Mouse (Mus musculus) heart, adult 9 months (tissue): ENCODE measurements at regions not wholly inside any gene's neighbourhood (a gene's known extent, or its start where the extent isn't known, plus 50 kb on each side); places are given as distances from the start of the nearest gene placed in this dataset.
A peak's percentile ranks its signal among the peaks of the same experiment; 100 is the strongest.

Experiments used
- DNase-seq, 2 experiments: peaks; one replicate each; pipeline ENCODE4 v3.0.0; 2022; ENCODE audit warnings: low spot score in 2 of 2

DNA sequence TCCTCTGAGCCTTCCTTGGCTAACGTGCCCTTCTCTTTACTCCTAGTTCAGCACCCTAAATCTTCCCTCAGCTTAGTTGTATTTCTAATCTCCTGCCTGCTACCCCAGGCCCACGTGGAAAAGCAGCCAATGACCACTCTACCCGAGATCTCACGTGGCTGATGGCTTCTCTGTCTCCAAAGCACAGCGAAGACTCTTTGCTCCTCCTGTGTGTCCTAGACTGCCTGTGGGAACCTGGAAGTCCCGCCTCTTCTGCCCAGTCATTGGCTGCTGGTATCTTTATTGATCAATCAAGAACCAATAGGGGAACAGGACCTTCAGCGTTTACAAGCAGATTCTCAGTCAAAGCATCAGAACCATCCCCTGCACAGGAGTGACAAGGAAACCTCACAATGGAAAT is 54.8 kb downstream of the Gm19935 start:
- DNase-seq: no peak

DNA sequence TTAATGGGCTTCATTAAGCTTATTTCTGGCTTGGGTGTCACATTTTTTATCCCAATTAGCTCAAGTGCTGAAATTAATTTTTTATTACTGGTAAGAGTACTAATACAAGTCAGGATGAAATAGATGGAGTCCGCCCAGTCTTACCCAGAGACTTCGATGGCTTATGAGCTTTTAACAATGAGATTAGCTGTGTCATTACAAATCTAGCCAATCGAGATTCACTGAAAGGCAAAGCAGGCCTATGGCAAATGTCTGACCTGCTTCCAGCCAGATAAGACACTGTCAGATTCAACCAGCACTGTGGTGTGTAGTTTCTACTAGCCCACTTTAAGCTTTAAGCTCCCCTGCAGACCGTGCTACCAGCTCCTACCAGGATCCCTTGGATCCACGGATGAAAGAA is 55.2 kb downstream of the Gm19935 start:
- no peak for DNase-seq

DNA sequence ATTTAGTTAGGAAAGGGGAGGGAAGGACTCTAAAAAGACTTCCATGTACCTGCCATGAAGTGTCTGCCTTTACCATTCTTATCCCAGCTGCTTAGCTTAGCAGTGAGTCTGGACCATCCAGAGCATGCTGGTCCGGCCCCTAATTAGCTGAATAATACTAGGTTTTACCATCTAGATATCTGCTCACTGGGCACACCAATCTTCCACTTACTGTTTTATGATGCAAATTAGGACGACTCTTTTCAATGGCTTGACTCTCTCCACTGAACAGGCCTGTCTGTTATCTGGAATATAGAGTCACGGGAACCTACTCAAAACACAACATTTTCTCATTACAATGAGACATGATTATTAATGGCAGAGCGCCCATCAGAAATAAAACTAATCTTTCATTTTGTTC is 55.7 kb downstream of the Gm19935 start:
- no peak for DNase-seq

DNA sequence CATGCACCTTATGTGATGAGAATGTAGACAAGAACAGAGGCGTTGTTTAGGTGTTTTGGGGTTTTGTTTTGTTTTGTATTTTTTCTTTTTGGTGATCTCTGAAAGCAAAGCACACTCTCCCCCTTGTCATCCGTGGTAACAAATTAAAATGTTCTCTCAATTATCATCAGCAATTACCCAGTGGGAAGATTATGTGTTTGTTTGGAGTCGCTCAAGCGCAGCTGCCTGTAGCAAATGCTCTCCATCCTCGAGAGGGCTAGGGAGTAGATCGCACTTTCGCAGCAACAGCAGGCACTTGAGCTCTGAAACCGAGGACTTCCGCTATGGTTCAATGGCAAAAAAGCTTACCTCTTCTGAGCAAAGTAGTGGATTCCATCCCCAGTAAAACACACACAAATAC is 57.7 kb downstream of the Gm19935 start:
- no peak for DNase-seq

DNA sequence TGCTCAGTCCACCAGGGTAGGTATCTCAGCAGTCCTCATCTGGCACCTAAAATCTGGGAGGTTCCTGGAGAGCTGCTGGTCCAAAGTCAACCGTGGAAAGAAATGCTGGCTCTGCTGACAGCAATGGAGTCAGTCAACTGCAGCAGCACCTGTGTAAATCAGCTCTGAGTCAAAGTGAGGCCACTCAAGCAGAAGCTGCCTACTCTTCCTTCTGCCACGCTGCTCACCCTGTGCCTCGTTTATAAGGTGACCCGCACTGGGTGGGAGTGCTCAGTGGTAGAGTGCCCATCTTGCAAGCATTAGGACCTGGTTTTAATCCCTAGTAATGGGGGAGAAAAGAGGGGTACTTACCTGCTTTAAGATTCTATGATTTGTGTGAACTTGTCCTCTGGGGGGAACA is 62.2 kb downstream of the Gm19935 start:
- DNase-seq: no peak

DNA sequence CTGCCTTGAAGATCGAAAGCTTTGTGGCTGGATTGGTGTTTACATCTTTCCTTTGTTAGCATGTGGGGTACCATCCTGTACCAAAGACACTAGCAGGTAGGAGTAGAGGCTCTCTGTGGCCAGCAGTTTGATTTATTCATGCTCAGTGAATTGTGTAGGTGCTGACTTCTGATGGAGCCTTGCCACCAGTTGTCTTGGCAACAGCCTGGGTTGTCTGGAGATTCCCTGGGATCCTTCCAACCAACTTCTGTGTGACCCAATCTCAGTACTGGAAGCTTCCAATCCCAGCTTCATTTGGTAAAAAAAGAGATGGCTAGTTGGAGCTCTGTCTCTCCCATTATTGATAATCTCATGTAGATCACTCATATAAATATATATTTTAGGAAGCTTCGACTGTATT is 73.6 kb downstream of the Gm19935 start:
- no peak for DNase-seq

DNA sequence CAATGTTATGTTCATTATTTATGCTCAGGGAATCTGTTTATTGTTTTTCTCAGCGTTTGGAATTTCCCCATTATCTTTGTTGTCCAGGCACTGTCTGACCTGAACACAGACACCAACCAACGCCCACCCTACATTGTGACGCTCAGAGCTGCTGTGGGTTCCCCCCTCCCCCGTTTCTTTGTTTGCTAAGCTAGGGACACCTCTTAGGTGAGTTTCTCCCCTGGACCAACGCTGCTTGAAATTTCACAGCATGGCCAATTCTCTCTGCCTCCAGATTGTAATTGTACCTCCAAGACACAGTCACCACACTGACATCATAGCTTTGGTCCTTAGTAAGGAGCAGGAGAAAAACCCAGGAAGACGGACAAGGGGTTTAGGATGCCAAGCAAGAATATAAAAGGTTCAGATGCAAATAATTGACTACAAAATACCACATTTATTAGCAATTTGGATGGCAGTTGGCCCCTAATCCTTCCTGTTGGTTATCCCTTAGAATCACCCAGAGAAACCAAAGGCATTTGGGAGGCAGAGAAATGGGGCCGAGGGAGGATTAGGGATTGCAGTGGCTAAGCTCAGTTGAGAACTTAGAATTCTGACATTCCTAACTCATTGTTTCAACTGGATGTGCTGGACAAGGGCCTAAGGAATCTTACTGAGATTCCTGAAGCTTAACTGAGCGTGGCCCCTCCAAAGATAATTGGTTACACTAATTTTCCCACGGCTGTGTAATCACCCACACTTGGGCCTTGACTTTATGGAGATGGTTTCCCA is 76.0 kb downstream of the Gm19935 start:
- DNase-seq: no peak

DNA sequence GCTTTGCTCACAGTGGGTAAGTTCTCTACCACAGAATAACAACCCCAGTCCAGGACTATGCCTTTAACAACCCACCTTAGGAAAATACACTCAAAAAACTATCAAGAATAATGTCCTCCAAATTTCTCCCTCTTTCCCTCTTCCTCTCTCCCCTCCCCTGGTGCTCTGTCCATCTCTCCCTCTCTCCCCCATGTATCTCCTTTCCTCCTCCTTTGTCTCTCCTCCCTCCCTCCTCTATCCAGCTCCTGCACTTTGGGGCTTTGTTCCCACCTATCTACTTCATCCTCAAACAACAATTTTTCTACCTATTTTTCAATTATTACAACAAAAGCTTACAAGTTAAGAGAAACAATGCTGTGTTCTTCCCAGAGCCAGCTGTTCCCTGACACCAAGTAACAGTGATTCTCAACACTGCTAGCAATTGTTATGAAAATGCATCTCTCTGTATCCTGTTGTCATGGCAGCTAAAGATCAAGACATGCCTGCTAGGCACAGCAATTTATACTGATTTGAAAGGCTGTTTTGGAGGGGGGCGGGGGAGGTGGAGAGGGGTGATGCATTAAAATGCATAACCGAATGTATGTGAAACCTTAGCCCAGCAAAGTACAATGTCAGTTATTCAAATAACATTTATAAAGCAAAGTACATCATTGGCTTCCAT is 76.8 kb downstream of the Gm19935 start:
- DNase-seq: no peak

DNA sequence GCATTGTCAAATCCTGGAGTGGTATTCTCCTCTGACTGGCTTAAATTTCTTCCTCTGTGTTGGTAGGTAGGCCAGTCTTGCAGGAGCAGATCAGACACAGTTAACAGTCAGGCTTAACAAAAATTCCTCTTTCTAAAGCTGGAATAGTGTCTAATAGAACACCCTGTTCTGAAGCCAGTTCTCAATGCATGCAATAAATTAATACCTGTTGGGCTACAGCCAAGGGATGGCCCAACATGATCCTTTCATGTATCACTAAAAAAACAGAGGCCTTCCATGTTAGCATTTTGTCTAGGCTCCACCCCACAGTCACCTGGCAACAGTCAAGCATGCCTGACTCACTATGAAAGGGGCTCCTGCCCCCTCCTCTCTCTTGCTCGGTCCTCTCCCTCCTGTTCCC is 89.2 kb downstream of the Gm19935 start:
- no peak for DNase-seq

DNA sequence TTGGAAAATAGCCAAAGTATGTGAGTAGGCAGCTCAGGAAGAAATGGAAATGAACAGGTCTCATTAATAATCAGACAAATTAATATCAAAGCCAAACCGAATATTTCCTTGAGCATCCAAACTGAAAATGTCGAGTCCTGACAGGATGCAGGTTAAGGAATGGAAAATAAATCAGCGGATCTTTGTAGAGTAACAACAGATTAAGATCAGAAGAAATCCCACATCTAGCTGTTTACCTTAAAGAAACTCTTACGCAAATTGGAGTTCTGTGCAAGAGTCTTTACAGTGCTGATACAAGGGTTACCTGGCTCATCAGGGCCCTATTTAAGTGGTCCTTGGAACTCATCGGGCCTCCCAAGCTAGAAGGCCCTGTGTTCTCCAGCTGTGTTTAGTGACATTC is 92.0 kb downstream of the Gm19935 start:
- DNase-seq: no peak

DNA sequence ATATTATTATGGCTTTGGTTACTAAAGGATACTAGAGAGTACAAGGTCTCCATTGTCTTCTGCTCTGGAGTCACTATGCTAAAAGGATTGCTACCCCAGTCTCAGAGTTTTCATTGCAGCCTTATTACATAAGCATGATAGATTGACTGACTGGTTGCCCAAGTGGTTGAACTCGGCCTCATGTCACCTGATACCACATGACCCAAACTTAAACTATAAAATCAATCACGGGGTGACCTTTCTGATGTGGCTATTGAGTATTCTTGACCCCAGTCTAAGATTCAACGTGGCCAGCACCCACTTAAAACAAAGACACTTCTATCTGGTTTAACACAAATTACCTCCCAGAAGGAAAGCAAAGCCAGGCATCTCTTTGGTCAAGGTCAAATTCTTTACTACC is 100.8 kb downstream of the Gm19935 start:
- no peak for DNase-seq

DNA sequence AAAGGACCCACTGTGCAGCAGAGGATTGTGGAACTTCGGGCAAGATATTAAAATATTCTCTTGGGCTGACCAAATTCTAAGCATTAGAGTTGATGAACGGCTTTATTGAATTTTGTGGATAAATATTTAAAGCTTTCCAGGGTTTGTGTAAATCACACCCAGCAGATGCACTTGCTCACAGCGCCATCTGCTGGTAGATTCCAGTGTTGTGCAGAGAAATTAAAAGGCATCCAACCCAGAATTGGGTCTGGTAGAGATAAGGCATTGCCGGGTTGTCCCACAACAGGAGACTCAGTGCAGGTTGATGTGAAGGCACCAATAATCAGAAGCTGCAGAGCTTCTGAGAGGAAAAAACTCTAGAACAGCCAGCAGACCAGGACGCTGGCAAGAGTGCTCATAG is 108.7 kb downstream of the Gm19935 start:
- DNase-seq: peak in 1 of 2 experiments; percentile 6

DNA sequence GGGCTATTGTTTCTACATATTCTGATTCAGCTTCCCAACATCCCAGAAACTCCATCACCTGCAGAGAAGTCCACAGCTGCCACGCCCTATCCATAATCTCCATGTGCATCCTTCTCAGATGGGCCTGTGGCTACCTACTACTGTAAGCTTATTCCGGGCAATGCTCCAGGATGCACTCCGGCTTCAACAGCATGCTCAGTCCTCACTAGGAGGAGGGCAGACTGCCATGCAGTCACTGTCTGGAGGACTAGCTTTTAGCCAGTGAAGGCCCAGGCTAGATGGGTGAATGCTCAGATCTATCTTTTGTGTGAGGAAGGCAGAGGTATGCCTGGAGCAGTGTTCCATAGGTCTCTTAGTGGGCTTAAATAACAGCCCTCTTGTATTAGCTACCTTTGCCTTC is 124.7 kb downstream of the Gm19935 start:
- DNase-seq: no peak

DNA sequence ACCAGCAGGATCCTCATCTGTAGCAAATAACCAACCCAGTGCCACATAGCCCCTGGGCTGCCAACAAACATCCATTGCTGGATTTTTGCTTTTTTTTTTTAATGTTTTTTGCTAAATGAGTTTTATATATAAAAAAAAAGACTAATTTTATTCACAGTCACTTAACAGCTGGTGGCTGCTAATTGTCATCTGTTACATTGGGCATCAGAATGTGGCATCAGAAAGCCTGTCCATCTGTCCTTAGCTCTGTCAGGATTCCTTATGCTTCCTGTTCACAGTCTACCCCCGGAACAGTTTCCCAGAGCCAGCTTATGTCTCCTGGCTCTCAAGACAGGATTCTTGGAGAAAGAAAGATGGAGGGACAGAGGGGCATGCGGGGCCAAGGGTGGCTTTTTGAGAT is 132.1 kb downstream of the Gm19935 start:
- no peak for DNase-seq

DNA sequence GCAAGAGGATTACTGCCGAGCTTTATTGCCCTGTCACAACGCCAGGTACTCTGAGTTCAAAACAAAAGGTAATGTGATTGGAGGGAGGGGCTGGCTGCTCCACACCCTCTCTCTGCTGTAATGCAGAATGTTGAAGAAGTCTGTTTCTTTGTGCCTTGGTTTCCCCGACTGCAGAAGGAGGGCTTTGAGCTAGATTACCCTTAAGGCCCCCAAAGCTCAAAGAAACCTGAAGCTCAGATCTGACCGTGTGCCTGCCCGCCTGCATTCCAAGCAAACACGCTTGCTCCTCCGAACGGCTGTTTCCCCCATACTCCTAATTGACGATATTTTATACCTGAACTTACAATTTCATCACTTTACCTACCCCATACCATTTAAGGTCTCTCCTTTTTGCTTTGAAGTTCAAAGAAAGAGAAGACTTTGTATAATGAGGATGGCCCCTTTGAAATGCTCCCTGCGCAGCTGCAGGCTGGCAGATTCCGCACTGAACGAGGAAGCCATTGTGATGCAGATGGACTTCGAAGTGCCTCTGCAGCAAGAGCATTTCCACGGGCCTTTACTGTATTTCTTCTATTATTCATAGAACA is 146.6 kb downstream of the Gm19935 start:
- DNase-seq: no peak

DNA sequence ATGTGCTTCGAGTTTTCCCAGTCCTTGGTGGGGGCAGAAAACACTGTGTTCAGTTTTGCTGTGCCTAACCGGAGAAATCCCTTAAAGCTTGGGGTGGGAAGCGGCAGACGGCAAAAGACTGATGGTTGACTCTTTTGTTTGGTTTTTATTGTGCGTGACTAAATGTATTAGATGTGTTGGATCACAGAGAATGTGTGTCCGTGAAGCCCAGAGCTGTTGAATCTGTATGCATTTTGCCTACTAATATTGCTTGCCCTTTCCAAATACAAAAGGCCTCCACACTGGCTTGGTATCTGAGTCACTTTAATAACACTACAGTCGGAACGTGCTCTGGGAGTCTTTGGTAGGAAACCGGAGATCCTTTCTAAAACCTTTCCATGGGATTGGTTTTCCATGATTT is 147.8 kb downstream of the Gm19935 start:
- DNase-seq: no peak

DNA sequence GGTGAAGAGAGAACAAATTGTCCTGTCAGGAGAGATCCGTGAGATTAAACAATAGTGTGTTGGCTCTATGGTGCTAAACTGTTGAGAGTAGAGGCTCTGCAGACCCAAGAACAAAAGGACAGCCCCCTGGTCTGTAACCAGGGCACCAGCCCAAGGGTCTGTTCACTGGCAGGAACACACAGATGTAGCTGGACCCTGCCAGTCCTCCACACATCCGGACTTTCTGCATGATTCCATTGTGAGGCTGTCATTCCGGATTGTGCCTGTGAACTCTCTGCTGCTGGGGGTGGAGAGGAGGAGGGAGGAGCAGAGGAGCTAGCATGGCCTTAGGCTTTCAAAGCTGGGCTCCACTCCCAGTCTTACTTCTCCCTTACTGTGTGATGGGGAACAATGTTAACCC is 158.1 kb downstream of the Gm19935 start:
- no peak for DNase-seq

DNA sequence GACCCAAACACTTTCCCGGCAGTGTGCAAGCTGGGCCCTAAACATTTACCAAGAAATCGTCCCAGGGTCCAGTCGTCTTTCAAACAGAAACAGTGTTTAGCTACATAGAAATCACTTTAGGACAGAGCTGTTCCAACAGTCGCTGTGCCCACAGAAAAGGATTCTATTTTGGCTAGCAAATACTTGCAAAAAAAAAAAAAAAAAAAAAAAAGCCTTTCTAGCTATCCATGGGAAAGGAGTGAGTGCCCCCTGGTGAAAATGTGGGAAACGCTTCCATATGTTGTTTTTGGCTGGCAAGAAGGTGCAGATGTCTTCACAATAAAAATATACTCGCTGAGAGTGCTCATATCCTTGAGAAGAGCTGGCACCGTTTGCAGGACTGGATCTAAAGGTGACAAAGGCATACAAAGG is 159.5 kb downstream of the Gm19935 start:
- no peak for DNase-seq

DNA sequence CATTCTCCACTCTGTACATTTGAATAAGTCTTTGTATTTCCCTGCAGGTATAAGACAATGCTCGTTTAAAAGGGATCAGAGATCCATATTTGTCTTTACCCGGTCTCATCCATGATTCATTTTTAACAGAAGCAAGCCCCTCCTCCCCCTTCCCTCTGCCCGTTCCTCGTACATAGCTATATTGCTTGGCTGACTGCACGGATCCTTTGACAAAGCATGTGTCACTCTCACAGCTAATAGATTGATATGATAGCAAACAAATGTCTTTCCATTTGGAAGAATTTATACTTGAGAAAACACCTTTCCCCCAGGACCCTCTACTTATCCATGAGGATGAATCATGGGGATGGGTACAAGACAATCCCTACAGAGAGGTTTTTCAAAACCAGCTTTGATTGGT is 160.1 kb downstream of the Gm19935 start:
- DNase-seq: no peak

DNA sequence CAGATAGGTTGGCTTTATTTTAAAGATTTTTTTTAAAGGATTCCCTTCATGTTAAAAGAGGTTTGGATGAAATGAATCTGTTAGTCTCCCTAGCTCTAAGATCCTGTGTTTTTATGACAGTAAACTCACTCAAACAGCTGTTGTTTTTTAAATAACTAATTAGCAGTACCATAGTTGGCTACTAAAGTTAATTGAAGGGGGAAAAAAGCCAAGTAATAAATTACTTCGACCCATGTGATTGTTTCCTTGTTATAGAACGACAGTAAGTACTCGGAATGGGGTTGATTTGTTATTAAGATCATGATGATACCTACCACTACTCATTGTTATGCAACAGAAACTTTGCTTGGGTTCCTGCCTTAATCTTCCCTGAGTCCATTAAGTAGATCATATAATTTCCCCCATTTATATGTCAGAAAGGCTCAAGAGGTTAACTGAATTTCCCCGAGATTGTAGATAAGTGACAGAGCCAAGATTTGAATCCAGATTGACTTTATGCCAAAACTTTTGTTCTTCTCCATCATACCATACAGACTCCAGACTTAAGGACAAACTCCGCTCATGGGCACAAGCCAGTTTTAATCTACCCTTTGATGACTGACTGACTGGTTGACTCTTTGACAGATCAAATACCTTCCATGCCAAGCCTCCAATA is 160.6 kb downstream of the Gm19935 start:
- DNase-seq: no peak

DNA sequence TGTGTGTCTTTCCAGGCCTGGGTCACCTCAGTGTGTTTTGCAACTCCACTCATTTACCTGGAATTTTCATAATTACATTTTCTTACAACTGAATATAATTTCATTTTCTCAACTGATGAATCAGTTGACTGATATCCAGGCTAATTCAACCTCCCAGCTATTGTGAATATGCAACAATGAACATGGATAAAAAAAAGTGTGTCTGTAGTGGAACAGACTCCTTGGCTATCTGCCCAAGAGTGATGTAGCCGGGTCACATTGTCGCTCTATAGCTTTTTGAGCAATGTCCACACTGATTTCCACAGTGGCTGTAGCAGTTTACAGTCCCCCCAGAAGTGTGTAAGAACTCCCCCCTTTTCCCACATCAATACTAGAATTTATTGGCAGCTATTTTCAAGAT is 162.4 kb downstream of the Gm19935 start:
- DNase-seq: no peak

DNA sequence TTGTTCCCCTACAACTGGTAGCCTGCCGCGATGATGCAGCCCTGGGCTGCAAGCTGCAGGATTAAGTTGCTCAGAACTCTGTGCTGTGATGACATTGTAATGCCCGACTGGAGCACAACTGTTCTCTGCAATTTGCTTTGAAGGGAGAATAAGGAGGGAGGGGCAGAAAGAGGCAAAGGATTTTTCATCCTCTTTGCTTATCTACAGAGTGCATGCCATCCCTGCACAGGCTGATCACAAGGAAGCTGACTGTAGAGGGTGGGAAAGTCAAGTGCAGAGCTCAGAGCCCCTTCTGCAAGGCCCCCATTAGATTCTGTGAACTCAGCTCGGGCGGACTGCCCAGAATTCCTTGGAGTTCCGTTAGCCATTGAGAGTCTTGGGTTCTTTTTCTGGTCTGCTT is 174.8 kb downstream of the Gm19935 start:
- DNase-seq: no peak

DNA sequence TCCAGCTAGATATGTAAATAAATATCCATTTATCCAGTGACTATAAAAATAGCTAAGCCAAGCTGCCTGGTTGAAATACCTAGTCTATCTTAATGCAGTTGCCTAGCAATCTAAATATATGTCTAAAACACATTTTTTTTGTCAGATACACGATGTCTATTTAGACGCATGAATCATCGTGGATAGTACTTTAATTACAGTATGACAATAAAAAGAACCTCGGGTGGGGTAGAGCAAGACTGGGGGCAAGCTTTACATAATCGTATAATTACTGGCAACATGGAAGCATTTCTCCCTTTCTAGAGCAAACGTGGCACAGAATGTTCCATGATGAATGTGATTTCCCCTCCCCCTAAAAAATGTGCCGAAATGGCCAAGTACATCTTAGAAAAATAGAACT is 180.4 kb downstream of the Gm19935 start:
- no peak for DNase-seq
